18 mouse cellular contexts compared by ENCODE assay signal in genomic region chr1:124332294-124332693, GRCm38 (mm10).
DNase-seq lines count a peak whose midpoint lies in the region; ATAC-seq lines count a peak whose summit lies in the region.
"Had no signal": no experiment of that assay in that cellular context is flagged by ENCODE, and none has a peak within 500 bp of the region (broad histone marks: within the 10 kb centered on the region; RNA-seq: fewer than 3 reads in every experiment).

No protein-coding gene starts in this region.

- H3K4me2 ChIP-seq in hindbrain, embryonic 11.5 days (replicated peaks; ENCODE audit: low read depth, low read length), result no peak overlapping the region
- no peak overlapping the region for H3K4me2 ChIP-seq in hindbrain, embryonic 16.5 days (ENCODE audit: low read length)
- H3K4me2 ChIP-seq in neural tube, embryonic 12.5 days (replicated peaks), result no peak overlapping the region
- H3K4me2 ChIP-seq: embryonic facial prominence, embryonic 13.5 days; kidney, embryonic 15.5 days had no signal

- no peaks in the 10 kb centered on the region for H3K4me1 ChIP-seq in hindbrain, embryonic 11.5 days (replicated peaks; ENCODE audit: control insufficient read depth, insufficient read depth, low read length)
- no peaks in the 10 kb centered on the region for H3K4me1 ChIP-seq in hindbrain, embryonic 16.5 days (ENCODE audit: control insufficient read depth, insufficient read depth, low read depth, low read length)
- H3K4me1 ChIP-seq in neural tube, embryonic 12.5 days, result no peaks in the 10 kb centered on the region
- H3K4me1 ChIP-seq: embryonic facial prominence, embryonic 13.5 days; kidney, embryonic 15.5 days had no signal

- H3K9ac ChIP-seq in hindbrain, embryonic 11.5 days (ENCODE audit: low read depth, low read length), result no peak overlapping the region
- H3K9ac ChIP-seq in hindbrain, embryonic 16.5 days (ENCODE audit: low read depth, low read length), result no peak overlapping the region
- no peak overlapping the region for H3K9ac ChIP-seq in neural tube, embryonic 12.5 days
- H3K9ac ChIP-seq: embryonic facial prominence, embryonic 13.5 days; kidney, embryonic 15.5 days; liver, embryonic 14.5 days had no signal

- no peaks in the 10 kb centered on the region for H3K9me3 ChIP-seq in hindbrain, embryonic 11.5 days (ENCODE audit: control insufficient read depth, low read length)
- H3K9me3 ChIP-seq in hindbrain, embryonic 16.5 days (ENCODE audit: control insufficient read depth, low read length), result no peaks in the 10 kb centered on the region
- H3K9me3 ChIP-seq in neural tube, embryonic 12.5 days, result no peaks in the 10 kb centered on the region
- H3K9me3 ChIP-seq: embryonic facial prominence, embryonic 13.5 days; kidney, embryonic 15.5 days had no signal

- peak; percentile 81 for ATAC-seq in hindbrain, embryonic 11.5 days (ENCODE audit: low FRiP score)
- ATAC-seq in hindbrain, embryonic 16.5 days, result no peak
- peak; percentile 87 for ATAC-seq in neural tube, embryonic 12.5 days (ENCODE audit: low FRiP score, low read depth)
- ATAC-seq: inflammation-experienced regulatory T-cells, adult 6 months had no signal

- no peaks in the 10 kb centered on the region for H3K36me3 ChIP-seq in hindbrain, embryonic 11.5 days (ENCODE audit: control insufficient read depth, insufficient read depth, low read length)
- no peaks in the 10 kb centered on the region for H3K36me3 ChIP-seq in hindbrain, embryonic 16.5 days (ENCODE audit: control insufficient read depth, insufficient read depth, low read length)
- H3K36me3 ChIP-seq in neural tube, embryonic 12.5 days, result no peaks in the 10 kb centered on the region
- H3K36me3 ChIP-seq: embryonic facial prominence, embryonic 13.5 days; kidney, embryonic 15.5 days had no signal

- 69% methylated on average over 3 of the region's 3 CpGs for WGBS in hindbrain, embryonic 11.5 days
- 66% methylated on average over 3 of the region's 3 CpGs for WGBS in hindbrain, embryonic 16.5 days
- WGBS in neural tube, embryonic 12.5 days, result 72% methylated on average over 3 of the region's 3 CpGs

- no peak overlapping the region for H3K4me3 ChIP-seq in hindbrain, embryonic 11.5 days (ENCODE audit: low read depth, low read length)
- no peak overlapping the region for H3K4me3 ChIP-seq in hindbrain, embryonic 16.5 days (ENCODE audit: low read length)
- no peak overlapping the region for H3K4me3 ChIP-seq in neural tube, embryonic 12.5 days
- H3K4me3 ChIP-seq: embryonic facial prominence, embryonic 13.5 days; kidney, embryonic 15.5 days had no signal

- H3K27ac ChIP-seq in hindbrain, embryonic 11.5 days (ENCODE audit: low read depth, low read length), result no peak overlapping the region
- H3K27ac ChIP-seq in hindbrain, embryonic 16.5 days (ENCODE audit: low read depth, low read length), result no peak overlapping the region
- H3K27ac ChIP-seq in neural tube, embryonic 12.5 days, result no peak overlapping the region
- H3K27ac ChIP-seq: embryonic facial prominence, embryonic 13.5 days; kidney, embryonic 15.5 days; liver, embryonic 14.5 days had no signal

- peak; percentile 2 for DNase-seq in embryo, embryonic 10.5 days (ENCODE audit: low spot score)
- DNase-seq in embryo, embryonic 10 days (ENCODE audit: low spot score), result no peak
- peak; percentile 26 for DNase-seq in hindbrain, embryonic 11.5 days (ENCODE audit: low spot score)
- DNase-seq in neural tube, embryonic 10.5 days (ENCODE audit: extremely low spot score, low spot score), result no peak
- peak; percentile 28 for DNase-seq in telencephalon, adult 2 months (ENCODE audit: low read depth, low spot score)
- no peak for DNase-seq in lung, postnatal 4 days
- DNase-seq: adrenal gland, adult 8-10 months; cerebellum, adult 9-10 months; heart, adult 11 months; left cerebral cortex, postnatal 4 days; lung, postnatal 10 days; thymus, postnatal 25 days had no signal

- no peaks in the 10 kb centered on the region for H3K27me3 ChIP-seq in hindbrain, embryonic 11.5 days (ENCODE audit: control insufficient read depth, insufficient read depth, low read length)
- no peaks in the 10 kb centered on the region for H3K27me3 ChIP-seq in hindbrain, embryonic 16.5 days (replicated peaks; ENCODE audit: control insufficient read depth, insufficient read depth, low read length)
- no peaks in the 10 kb centered on the region for H3K27me3 ChIP-seq in neural tube, embryonic 12.5 days (replicated peaks)
- H3K27me3 ChIP-seq: embryonic facial prominence, embryonic 13.5 days; kidney, embryonic 15.5 days had no signal

Comparison
In these comparisons a context has a peak if more than half of its experiments do, and no peak if none do; other contexts are left out.
1. DNase-seq: peak in embryo, embryonic 10.5 days (single experiment), hindbrain, embryonic 11.5 days (single experiment) and telencephalon, adult 2 months (single experiment); none in embryo, embryonic 10 days (single experiment), neural tube, embryonic 10.5 days (single experiment) and lung, postnatal 4 days (0 of 2).